Mouse (Mus musculus): ENCODE measurements around the gene Il1f9. TPM values are rescaled to one million over a fixed set of nuclear protein-coding genes. Genes with fewer than 3 reads are reported as not detected.

Gene Il1f9
- polyA plus RNA-seq, 1 experiment from 2014 or later: not detected

GRCm38 (mm10) chr2:24227191-24227590 is 40.9 kb downstream of the Il1f9 start:
- ATAC-seq (ENCODE audit: insufficient number of reproducible peaks, low FRiP score, low TSS enrichment, low read depth): no peak
- no peak for DNase-seq (ENCODE audit: low spot score)
- no peaks in the 10 kb centered on the region for H3K27me3 ChIP-seq (ENCODE audit: control insufficient read depth, insufficient read depth, low read length)
- H3K9me3 ChIP-seq (ENCODE audit: control insufficient read depth, low read length): no peaks in the 10 kb centered on the region
- no peak overlapping the region for H3K4me3 ChIP-seq (ENCODE audit: low read depth, low read length)
- H3K36me3 ChIP-seq (ENCODE audit: control insufficient read depth, insufficient read depth, low read length): no peaks in the 10 kb centered on the region
- H3K27ac ChIP-seq (replicated peaks; ENCODE audit: low read depth, low read length): no peak overlapping the region
- H3K4me2 ChIP-seq (ENCODE audit: low read depth, severe bottlenecking): no peak overlapping the region
- no peaks in the 10 kb centered on the region for H3K4me1 ChIP-seq (ENCODE audit: control insufficient read depth, insufficient read depth, low read length)
- WGBS: 79% methylated on average over 2 of the region's 2 CpGs
- H3K9ac ChIP-seq (ENCODE audit: low read length): no peak overlapping the region

Other genes with a start within 250 kb of the Il1f9 start
- 0.23 and 0.44 TPM in 2 replicates for gene Hnmt, start 137.1 kb upstream of the Il1f9 start, polyA plus RNA-seq (2014; fragmentation: Nextera tagmentation; extraction: Ambion mirVana)
- not detected in 2 replicates for gene Tbpl2, start 89.9 kb upstream of the Il1f9 start, polyA plus RNA-seq (2014; fragmentation: Nextera tagmentation; extraction: Ambion mirVana)
- gene Il1f8, start 33.3 kb upstream of the Il1f9 start, polyA plus RNA-seq (2014; fragmentation: Nextera tagmentation; extraction: Ambion mirVana): not detected in 2 replicates
- gene Il1f6, start 28.9 kb downstream of the Il1f9 start, polyA plus RNA-seq (2014; fragmentation: Nextera tagmentation; extraction: Ambion mirVana): not detected in 2 replicates
- 0.27 TPM in 1 of 2 replicates, not detected in the other for gene Il1f5, start 90.5 kb downstream of the Il1f9 start, polyA plus RNA-seq (2014; fragmentation: Nextera tagmentation; extraction: Ambion mirVana)
- gene Il1f10, start 104.7 kb downstream of the Il1f9 start, polyA plus RNA-seq (2014; fragmentation: Nextera tagmentation; extraction: Ambion mirVana): not detected in 2 replicates
- 1.6 and 1.8 TPM in 2 replicates for gene Il1rn, start 150.4 kb downstream of the Il1f9 start, polyA plus RNA-seq (2014; fragmentation: Nextera tagmentation; extraction: Ambion mirVana)
- gene Psd4, start 181.1 kb downstream of the Il1f9 start, polyA plus RNA-seq (2014; fragmentation: Nextera tagmentation; extraction: Ambion mirVana): 0.50 and 0.93 TPM in 2 replicates

All from limb, embryonic 11.5 days (tissue).